Mouse (Mus musculus) brown adipose tissue, adult 24 weeks (tissue): ENCODE results near the gene Oscp1. TPM values are rescaled to one million over a fixed set of nuclear protein-coding genes. Genes with fewer than 3 reads are reported as not detected.
A peak's percentile ranks its signal among the peaks of the same experiment; 100 is the strongest.

Source experiments
- H3K27ac ChIP-seq: fragments of 200-500 bp; replicated peaks from 2 replicates; pipeline ENCODE4 v1.5.1; 2012; ENCODE audit warnings: low read depth, mild to moderate bottlenecking, low read length
- H3K4me1 ChIP-seq: fragments of 200-500 bp; 2 replicates; pipeline ENCODE4 v1.6.1; 2012; ENCODE audit warnings: low read length, mixed read lengths; ENCODE audit not compliant: control insufficient read depth, insufficient read depth, insufficient read length
- H3K4me3 ChIP-seq: fragments of 200-500 bp; 2 replicates; pipeline ENCODE4 v1.5.1; 2012; ENCODE audit warnings: low read depth, mild to moderate bottlenecking, low read length, moderate library complexity; ENCODE audit not compliant: insufficient read depth
- polyA plus RNA-seq: library from polyadenylated mRNA; stranded (reverse); fragments of >200 nt; gene quantifications from 2 replicates; pipeline ENCODE4 v1.2.4, GENCODE M21; 2012; ENCODE audit not compliant: missing spikeins, insufficient read depth, insufficient read length

The Oscp1 gene
- polyA plus RNA-seq, 1 experiment: 16.3 TPM

DNA sequence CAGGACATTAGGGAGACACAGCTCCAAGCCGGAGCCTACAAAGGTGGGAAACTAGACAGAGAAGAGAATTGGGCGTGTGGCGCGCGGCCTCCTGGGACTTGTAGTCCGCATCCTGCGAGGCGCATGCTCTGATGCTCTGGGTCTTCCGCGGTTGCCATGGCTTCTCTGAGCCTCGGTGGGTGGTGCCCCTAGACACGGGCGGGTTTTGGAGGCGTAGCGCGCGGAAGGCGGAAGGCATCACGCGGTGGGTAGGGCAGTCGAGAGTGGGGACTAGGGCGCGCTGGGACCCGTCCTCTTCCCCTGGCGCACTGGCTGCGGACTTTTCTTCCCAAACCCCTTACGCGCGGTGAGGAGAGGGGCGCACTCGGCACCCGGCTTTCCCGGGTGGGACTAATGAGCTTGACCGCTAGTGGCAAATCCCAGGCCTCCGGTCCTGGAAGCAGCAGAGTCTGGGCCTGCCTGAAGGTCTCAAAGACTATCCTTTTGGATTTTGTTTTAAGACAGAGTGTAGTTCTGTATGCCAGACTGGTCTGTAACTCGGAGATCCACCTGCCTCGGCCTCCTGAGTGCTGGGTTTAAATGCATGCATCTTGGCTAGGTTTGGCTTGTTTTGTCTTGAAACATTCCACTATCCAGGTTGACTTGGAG is 38.2 kb downstream of the Oscp1 start, which contains the start of gene Lsm10:
Gene Lsm10, plus strand, starts transcription at position 160 of the 648 bp plus-strand sequence.
- Histone ChIP-seq H3K4me1 (no peaks in the 10 kb centered on the region), H3K27ac (peak within 1 kb of the TSS; percentile 68), H3K4me3 (peak within 1 kb of the TSS; percentile 81)

GRCm38 (mm10) chr4:126097711-126098253 is 39.4 kb downstream of the Oscp1 start:
- Histone ChIP-seq H3K4me3 (no peak overlapping the region), H3K27ac (no peak overlapping the region), H3K4me1 (peaks cover 3% of the 10 kb centered on the region; the same call in 1 of the 2 replicates)

DNA sequence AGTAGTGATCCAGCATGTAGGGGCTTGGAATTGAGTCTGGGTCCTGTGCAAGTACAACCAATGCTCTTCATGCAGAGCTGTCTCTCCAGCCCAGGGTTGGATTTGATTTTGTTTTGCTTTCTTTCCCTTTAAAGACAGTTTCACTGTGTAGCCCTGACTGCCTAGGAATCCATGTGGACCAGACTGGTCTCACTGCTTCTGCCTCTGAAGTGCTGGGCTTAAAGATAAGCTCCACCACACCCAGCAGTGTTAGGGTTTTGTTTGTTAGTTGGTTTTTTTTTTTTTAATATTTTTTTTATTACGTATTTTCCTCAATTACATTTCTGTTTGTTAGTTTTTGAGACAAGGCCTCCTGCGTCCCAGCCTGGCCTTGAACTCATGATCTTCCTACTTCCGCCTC is 41.0 kb downstream of the Oscp1 start:
- Histone ChIP-seq H3K4me1 (peaks cover 3% of the 10 kb centered on the region; the same call in 1 of the 2 replicates), H3K27ac (no peak overlapping the region), H3K4me3 (no peak overlapping the region)

GRCm38 (mm10) chr4:126100764-126101163 is 42.4 kb downstream of the Oscp1 start:
- no peak overlapping the region for H3K27ac ChIP-seq
- H3K4me3 ChIP-seq: no peak overlapping the region
- peaks cover 5% of the 10 kb centered on the region; the same call in 1 of the 2 replicates for H3K4me1 ChIP-seq

DNA sequence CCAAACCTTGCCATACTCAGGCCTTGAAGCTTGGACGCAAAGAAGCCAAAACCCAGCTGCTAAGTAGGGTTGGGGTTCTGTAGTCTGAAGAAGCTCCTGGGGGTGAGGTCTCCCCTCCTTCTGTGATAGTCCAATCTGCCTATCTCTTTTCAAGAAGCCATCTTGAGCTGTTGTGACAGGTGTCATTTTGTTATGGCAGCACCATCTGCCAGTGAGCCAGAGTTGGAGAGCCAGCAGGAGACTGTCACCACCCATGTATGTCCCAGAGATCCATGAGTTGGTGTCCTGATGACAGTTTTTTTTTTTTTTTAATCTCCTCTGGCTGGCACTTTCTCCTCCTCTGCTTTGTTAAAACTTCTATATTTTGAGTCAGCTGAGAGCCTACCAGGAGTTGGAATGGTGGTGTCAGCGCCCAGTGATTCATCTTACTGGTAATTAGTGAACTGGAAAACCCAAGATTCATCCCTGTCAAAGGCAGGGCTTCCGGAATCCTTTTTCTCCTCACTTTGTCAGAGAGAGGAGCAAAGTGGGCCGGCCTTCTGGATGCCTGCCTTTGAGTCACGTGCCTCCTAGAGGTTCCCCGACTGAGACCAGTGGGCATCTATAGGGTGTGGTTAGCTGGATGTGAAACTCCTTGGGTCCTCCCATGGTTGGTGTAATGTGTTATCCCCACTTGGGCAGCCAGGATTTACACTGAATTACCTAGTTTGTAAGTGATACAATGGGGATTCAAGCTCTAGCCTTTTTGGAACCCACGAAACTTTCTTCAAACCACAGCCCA is 43.9 kb downstream of the Oscp1 start:
- Histone ChIP-seq H3K4me1 (peaks cover 5% of the 10 kb centered on the region; the same call in 1 of the 2 replicates), H3K4me3 (0 out of 2 replicates have a peak overlapping the region, but pooled peaks have one; percentile 60), H3K27ac (peak overlapping the region; percentile 97)

DNA sequence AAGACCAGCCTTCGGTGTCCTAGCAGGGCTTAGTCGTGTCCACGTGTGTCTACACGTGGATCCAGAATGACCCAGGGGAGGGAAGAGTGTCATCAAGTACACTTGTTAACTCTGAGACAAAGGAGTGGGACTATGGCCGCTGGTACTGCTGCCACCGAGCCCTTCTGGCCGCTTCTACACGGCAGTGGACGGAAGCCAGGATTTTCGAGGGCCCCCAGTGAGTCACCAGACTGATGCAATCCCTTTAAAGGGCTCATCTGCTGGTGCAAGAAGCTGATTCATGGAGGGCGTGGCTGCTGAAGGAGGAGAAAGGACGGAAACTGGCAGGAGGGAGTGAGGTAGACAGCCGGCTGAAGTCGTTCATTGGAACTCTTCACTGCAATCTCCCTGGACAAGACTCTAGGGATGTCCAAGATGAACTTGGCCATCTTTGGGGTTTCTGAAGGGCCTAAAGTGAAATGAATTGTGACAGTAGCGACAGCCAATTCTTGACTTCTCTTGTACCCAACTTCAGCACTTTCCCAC is 44.8 kb downstream of the Oscp1 start:
- peaks cover 11% of the 10 kb centered on the region for H3K4me1 ChIP-seq
- H3K4me3 ChIP-seq: peak overlapping the region; percentile 60
- peak overlapping the region; percentile 97 for H3K27ac ChIP-seq

DNA sequence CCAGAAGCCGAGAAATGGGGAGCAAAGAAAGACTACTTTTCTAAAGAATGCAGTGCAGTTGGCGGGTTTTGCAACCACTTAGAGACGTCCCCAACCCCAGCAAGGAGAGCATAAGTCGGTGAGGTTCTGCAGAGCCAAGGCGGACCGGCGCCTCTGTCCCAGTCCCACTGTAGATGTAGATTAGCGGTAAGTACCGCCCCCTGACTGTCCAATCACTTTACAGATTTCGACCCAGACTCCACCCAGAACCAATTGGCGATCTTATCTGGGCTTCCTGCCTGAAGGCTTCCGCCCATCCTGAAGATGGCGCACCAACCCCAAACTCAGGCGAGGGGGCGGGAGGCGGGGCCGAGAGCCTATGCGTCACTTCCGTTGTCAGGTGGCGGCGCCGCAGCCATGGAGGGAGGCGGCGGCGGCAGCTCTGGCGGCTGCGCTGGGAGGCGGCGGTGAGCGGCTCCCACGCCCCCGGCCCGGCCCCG is 45.3 kb downstream of the Oscp1 start, which contains the start of gene Stk40:
Gene Stk40, plus strand, starts transcription at position 368 of the 479 bp plus-strand sequence.
- H3K4me1 ChIP-seq: peaks cover 16% of the 10 kb centered on the region
- H3K4me3 ChIP-seq: peak within 1 kb of the TSS; percentile 68
- peak within 1 kb of the TSS; percentile 97 for H3K27ac ChIP-seq

GRCm38 (mm10) chr4:126104261-126105075 is 46.1 kb downstream of the Oscp1 start:
- Histone ChIP-seq H3K4me3 (peak overlapping the region; percentile 68), H3K4me1 (peaks cover 23% of the 10 kb centered on the region), H3K27ac (peak overlapping the region; percentile 63)

- peak overlapping the region; percentile 17; the same call in 1 of the 2 replicates for H3K4me3 ChIP-seq
- H3K4me1 ChIP-seq: peaks cover 29% of the 10 kb centered on the region
- H3K27ac ChIP-seq: peak overlapping the region; percentile 20; the same call in 1 of the 2 replicates
Observed at GRCm38 (mm10) chr4:126105131-126105783, 46.9 kb downstream of the Oscp1 start.

DNA sequence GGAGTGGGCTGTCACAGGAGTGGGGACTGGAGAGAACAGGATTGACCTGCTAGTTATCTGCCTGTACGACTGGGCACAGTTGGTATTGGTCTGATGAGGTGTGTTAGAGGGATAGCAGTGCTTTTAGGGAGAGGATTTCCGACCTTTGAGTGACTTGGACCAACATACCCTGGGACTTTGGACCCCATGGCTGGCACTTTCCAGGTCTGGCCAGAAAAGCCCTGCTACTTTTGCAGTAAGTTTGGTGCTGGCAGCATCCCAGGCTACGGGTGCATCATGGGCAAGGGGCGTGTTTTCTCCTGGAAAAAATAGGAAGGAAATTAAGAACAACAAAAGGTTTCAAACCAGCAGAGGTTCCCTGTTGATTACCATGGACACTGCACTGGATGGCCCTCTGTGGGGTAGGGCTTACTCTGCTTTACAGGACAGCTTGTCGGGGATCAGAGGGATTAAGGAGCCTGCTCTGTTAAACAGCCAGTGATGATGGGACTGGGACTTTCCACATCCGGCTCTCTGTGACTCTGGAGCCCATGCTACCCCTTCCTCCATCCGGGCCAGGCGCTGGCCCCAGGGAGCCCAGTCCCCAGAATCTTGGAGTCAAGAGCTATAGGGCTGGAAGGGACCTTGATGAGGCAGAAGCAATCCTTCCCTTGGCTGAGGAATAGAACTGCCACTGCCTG is 49.8 kb downstream of the Oscp1 start:
- peak overlapping the region; percentile 24 for H3K4me3 ChIP-seq
- peaks cover 38% of the 10 kb centered on the region for H3K4me1 ChIP-seq
- peak overlapping the region; percentile 96 for H3K27ac ChIP-seq

DNA sequence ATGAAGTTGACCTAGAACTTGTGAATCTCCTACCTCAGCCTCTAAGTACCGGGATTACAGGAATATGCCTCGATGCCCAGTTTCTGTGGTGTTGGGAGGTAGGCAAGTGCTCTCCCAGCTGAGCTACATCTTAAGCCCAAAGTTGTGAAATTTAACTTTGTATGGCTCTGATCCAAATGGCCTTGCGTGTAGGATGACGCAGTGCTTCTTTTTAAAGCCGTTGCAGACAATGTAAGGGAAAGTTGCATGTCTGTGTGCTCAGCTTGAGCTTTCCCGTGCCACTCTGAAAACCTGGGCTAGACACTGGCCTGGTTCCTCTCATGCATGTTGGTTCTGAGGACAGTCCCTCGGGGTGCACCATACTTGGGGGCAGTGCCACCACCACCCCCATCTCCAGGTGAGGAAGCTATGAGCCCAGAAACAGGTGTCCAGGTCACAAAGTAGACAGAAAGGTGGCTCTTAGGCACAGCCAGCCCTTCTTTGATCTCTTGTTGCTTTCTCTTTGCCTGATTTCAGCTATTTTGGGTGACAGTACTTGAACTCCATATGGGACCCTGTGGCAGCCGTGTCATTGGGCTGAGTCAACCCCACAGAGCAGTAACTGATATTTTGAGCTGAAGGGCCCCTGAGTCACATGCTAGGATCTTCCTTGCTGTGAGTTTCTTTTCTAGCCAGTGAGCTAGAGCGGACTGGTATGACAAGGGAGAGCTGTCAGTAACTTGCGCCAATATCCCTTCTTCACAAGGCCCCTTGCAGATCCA is 51.4 kb downstream of the Oscp1 start:
- peak overlapping the region; percentile 96 for H3K27ac ChIP-seq
- peaks cover 39% of the 10 kb centered on the region for H3K4me1 ChIP-seq
- H3K4me3 ChIP-seq: peak overlapping the region; percentile 19

GRCm38 (mm10) chr4:126110374-126111152 is 52.2 kb downstream of the Oscp1 start:
- Histone ChIP-seq H3K4me1 (peaks cover 36% of the 10 kb centered on the region), H3K4me3 (peak overlapping the region; percentile 19), H3K27ac (peak overlapping the region; percentile 96)
